Mouse (Mus musculus) liver, postnatal 0 days (tissue): ENCODE data around the gene Tmem121.

Source experiments
- CTCF ChIP-seq: sonication (generic); IDR thresholded peaks from 2 replicates; pipeline ENCODE4 v1.5.1; 2016; ENCODE audit warnings: antibody characterized with exemption, low read depth
- EP300 ChIP-seq: IDR thresholded peaks from 2 replicates; pipeline ENCODE4 v1.6.1; 2016; ENCODE audit warnings: antibody characterized with exemption, low read depth, mild to moderate bottlenecking

DNA sequence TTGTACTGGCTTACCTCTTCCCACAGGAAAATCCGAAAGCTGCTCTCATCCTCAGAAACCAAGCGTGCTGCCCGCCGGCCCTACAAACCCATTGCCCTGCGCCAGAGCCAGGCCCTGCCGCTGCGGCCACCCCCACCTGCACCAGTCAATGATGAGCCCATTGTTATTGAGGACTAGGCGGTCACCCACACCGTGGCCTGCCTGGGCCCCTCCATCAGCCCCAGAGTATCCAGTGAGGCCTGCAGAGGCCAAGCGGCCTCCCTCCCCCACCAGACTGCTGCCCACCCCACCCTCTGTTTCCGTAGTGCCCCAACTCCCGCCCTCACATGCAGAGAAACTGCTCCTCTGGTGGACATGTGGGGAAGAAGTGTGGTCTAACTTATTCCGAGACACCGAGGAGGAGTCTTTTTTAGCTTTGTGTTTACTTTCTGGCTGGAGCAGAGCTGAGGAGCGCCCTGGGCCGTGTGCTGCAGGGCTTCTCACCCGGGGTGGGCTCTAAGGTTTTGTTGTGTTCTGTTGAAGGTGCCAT lies 49.2 kb upstream of the Tmem121 start:
- no peak for TF ChIP-seq CTCF
- TF ChIP-seq EP300 = no peak
